Mouse (Mus musculus): ENCODE data around the gene Gss. TPM values are rescaled to one million over a fixed set of nuclear protein-coding genes. Genes with fewer than 3 reads are reported as not detected.
A peak's percentile ranks its signal among the peaks of the same experiment; 100 is the strongest.

The Gss gene
- total RNA-seq, 1 experiment from 2014 or later, result 13.5 TPM

- no peak for ATAC-seq (ENCODE audit: extremely low read depth, insufficient number of reproducible peaks, low FRiP score, poor library complexity, severe bottlenecking)
Observed at GRCm38 (mm10) chr2:155537761-155538462, 54.7 kb downstream of the Gss start.

DNA sequence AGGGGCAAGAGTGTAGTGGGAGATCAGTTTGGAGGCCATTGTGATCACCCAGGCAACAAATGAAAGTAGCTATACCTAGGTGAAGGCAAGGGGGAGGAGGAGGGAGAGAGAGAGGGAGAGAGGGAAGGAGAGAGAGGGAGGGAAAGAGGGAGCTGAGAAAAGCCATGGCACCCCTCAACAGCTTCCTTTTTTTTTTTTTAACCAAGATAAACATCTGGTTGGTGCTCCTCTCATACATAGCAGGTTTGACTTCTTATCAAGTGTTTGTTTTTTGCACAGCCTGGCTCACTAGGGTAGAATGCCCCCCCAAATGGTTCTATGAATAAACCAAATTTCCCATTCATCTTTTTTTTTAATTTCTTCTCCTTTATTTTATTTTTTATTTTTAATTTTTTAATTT lies 56.3 kb downstream of the Gss start:
- ATAC-seq (ENCODE audit: extremely low read depth, insufficient number of reproducible peaks, low FRiP score, poor library complexity, severe bottlenecking), result no peak

- ATAC-seq (ENCODE audit: extremely low read depth, insufficient number of reproducible peaks, low FRiP score, poor library complexity, severe bottlenecking), result no peak
Observed at GRCm38 (mm10) chr2:155527367-155527766, 65.2 kb downstream of the Gss start.

DNA sequence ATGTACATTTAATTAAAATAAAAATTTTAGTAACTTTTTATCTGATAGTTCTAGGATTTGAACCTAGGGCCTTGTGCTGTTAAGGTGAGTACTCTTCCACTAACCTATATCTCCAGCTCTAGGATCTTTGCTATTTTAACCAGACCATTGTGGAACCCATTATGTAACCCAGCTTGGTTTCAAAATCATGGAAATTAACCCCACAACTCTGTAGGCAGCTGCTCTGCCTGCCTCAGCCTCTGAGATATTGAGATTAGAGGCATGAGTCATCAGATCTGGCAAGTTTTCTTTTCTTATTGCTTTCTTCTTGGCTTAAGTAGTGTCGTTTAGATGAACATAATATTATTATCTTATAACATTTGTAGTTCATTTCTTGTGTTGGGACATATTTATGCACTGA lies 68.2 kb downstream of the Gss start:
- ATAC-seq (ENCODE audit: extremely low read depth, insufficient number of reproducible peaks, low FRiP score, poor library complexity, severe bottlenecking), result no peak

DNA sequence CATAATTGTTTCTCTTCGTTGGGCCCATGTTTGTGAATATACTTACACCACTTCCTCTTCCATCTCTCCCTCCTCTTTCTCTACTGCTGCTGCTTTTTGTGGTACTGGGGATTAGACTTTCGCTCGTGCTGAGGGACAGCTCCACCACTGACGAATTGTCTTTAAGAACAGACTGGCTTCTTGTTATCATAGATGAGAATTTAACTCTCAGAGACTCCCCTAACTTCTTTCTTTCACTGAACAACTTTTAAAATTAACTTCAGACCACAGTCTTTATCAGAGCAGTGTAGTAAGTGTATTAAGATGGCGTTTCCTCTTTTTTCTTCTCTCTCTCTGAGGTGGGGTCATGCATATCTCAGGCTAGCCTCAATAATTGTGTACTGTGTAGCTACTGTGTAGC lies 68.9 kb downstream of the Gss start:
- no peak for ATAC-seq (ENCODE audit: extremely low read depth, insufficient number of reproducible peaks, low FRiP score, poor library complexity, severe bottlenecking)

GRCm38 (mm10) chr2:155518531-155519270 lies 73.9 kb downstream of the Gss start:
- ATAC-seq (ENCODE audit: extremely low read depth, insufficient number of reproducible peaks, low FRiP score, poor library complexity, severe bottlenecking), result no peak

DNA sequence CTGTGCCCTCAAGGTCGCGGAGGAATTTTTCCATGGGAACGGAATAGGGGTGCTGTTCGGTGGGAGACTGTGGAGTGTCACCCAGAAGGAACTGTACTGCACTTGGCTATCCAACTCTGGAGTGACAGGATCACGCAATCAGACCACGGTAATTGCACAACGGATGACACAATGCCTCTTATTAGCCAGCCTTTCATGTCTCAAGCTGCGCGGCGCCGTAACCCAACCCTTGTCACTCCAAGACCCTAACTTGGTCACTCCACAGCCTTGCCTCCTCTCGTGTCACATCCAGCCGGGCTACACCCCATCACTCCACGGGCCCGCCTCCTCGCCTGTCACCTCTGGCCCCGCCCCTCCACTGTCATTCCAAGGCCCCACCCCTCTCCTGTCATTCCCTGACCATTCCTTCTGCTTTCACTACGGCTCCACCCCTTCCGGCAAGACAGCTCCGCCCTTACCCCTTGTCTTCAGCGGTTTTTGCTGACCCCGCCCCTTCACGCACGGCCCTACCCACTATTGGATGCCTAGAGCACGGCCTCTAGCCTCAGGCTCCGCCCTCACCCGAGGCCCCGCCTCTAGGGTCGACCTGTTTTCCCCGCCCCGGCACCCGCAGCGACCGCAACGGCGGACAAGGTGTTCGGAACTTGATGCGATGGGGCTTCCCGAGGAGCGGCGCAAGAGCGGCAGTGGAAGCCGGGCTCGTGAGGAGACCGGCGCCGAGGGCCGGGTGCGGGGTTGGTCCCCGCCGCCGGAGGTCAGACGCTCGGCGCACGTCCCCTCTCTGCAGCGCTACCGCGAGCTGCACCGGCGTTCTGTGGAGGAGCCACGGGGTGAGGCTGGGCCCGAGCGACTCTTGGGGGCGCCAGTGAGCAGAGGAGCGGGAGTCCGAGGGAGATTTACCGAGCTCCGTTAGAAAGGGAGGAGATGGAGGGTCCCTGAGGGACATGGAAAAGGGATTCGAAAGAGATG lies 74.9 kb downstream of the Gss start, which contains the start of the genes Acss2 and Ggt7:
TSS of gene Acss2 (plus strand) at position 494 of the 969 bp plus-strand sequence.
TSS of gene Ggt7 (minus strand) at position 783 of the 969 bp plus-strand sequence.
- ATAC-seq (ENCODE audit: extremely low read depth, insufficient number of reproducible peaks, low FRiP score, poor library complexity, severe bottlenecking), result peak; percentile 93

GRCm38 (mm10) chr2:155515941-155516340 lies 76.7 kb downstream of the Gss start:
- ATAC-seq (ENCODE audit: extremely low read depth, insufficient number of reproducible peaks, low FRiP score, poor library complexity, severe bottlenecking), result no peak

- ATAC-seq (ENCODE audit: extremely low read depth, insufficient number of reproducible peaks, low FRiP score, poor library complexity, severe bottlenecking), result peak; percentile 13; the same call in 1 of the 2 replicates
Observed at GRCm38 (mm10) chr2:155514666-155515065, 77.9 kb downstream of the Gss start.

- ATAC-seq (ENCODE audit: extremely low read depth, insufficient number of reproducible peaks, low FRiP score, poor library complexity, severe bottlenecking), result no peak
Observed at GRCm38 (mm10) chr2:155513543-155513942, 79.1 kb downstream of the Gss start.

Other genes with a start within 250 kb of the Gss start
- gene Pigu, start 235.4 kb downstream of the Gss start, total RNA-seq (2017), result 19.2 and 20.4 TPM in 2 replicates
- 33.0 and 36.5 TPM in 2 replicates for gene Trp53inp2, start 211.8 kb downstream of the Gss start, total RNA-seq (2017)
- gene Ncoa6, start 118.9 kb downstream of the Gss start, total RNA-seq (2017), result 28.5 and 33.2 TPM in 2 replicates
- gene Acss2, start 74.9 kb downstream of the Gss start, total RNA-seq (2017), result 24.4 and 25.8 TPM in 2 replicates
- gene Ggt7, start 74.6 kb downstream of the Gss start, total RNA-seq (2017), result not detected in 2 replicates
- gene Myh7b, start 18.4 kb upstream of the Gss start, total RNA-seq (2017), result not detected in 2 replicates
- gene Trpc4ap, start 99.6 kb upstream of the Gss start, total RNA-seq (2017), result 163 and 181 TPM in 2 replicates
- 32.8 and 38.7 TPM in 2 replicates for gene Edem2, start 136.7 kb upstream of the Gss start, total RNA-seq (2017)
- gene Gm17581, start 143.1 kb upstream of the Gss start, total RNA-seq (2017), result not detected in 2 replicates
- not detected in 2 replicates for gene Procr, start 158.3 kb upstream of the Gss start, total RNA-seq (2017)
- gene Mmp24, start 182.5 kb upstream of the Gss start, total RNA-seq (2017), result not detected in 2 replicates
- gene BC029722, start 226.6 kb upstream of the Gss start, total RNA-seq (2017), result 12.4 and 12.7 TPM in 2 replicates
- 48.3 and 56.8 TPM in 2 replicates for gene Eif6, start 234.1 kb upstream of the Gss start, total RNA-seq (2017)
- gene Fam83c, start 242.0 kb upstream of the Gss start, total RNA-seq (2017), result not detected in 2 replicates